Mouse (Mus musculus) G1E (cell line): ENCODE results near the gene Tmem128.

Experiments
- CTCF ChIP-seq: IDR thresholded peaks from 2 replicates; pipeline ENCODE4 v1.5.1; 2012; ENCODE audit warnings: low read depth, low read length, inconsistent platforms, mixed read lengths
- GATA1 ChIP-seq: IDR thresholded peaks from 2 replicates; pipeline ENCODE4 v1.6.1; 2012; ENCODE audit warnings: borderline replicate concordance, low read length, inconsistent platforms, mixed read lengths

- TF ChIP-seq CTCF (no peak), GATA1 (no peak)
Measured at GRCm38 (mm10) chr5:38240727-38241472, 19.1 kb upstream of the Tmem128 start.
